Mouse (Mus musculus): ENCODE data around the gene Sgca. TPM values are rescaled to one million over a fixed set of nuclear protein-coding genes. Genes with fewer than 3 reads are reported as not detected.
"Not testable (repeated sequence)": the region's sequence is repeated elsewhere in the genome, so short reads cannot be mapped to it uniquely, and the experiment has no call there.

The Sgca gene
- total RNA-seq, 2 experiments from 2014 or later = 0.95 to 0.99 TPM

DNA sequence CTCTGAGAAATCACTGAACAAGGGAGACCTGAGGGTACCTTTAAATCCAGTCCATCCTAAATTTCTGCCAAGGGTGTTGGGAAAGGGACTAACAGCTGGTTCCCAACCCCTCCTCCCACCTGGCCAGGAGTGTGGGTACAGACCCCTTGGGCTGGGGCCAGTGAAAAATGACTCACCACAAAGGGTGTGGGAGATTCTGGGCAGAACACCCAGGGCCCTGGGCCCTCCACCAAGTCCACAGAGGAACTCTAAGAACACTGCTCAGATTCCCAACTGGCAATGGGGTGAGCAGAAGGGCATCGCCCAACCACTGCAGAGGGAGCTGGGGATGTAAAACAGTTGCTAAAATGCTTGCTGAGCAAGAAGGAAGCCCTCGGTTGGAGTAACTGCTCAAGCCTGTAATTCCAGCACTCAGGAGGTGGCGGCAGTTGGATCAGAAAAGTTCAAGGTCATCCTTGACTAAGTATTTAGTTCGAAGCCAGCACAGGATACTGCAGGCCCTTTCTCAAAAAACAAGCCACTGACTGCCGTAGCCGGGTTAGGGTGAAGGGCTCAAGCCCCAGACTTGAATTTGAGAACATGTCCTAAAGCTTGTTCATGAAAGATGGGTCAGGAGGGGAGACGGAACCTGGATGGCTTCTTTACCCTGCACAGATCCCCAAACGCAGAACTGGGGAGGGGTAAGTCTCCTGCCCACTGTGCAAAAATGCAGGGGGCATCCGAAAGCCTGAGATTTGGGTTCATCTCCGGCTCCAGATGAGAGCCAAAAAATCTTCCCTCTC, 12.8 kb upstream of the Sgca start:
- DNase-seq (ENCODE audit: low spot score in 2 of 2) = peak in 1 of 2 experiments; percentile 78

DNA sequence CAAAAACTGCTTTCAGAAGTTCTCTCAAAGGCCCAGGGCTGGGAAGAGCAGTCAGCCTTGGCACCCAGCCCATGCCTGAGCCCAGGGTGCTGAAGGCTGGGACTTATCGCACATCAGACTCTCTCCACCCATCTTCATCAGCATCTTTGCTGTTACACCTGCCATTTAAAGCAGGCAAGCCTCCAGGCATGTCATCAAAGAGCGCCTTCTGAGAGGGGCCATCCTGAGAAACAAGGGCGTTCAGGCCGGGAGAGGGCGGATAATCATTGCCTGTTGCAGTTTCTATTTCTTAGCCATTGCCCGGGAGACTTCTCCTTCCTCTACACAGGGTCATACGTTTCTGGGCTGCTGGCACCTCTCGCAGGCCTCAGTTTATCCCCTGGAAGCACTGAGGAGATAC, 11.7 kb upstream of the Sgca start:
- DNase-seq (ENCODE audit: low spot score in 2 of 2) = no peak

DNA sequence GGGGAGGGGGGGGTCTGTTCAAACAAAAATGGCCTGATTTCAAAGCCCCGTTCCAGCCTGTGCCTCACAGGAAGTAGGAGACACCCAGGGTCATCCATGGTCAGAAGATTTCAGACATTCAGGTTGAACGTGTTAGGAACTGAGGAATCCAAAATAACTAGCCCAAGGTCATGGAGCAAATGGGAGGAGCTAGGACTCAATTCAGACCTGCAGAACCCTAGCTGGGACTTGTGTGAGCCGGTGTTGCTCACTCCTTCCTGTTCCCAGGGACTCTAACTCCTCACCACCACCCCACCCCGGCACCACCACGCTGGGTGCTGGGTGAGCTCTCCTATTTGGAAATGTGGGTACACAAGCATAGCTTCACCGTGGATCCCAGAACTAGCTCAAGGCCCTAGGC, 11.2 kb upstream of the Sgca start:
- DNase-seq (ENCODE audit: low spot score in 2 of 2) = no peak

- DNase-seq (ENCODE audit: low spot score in 2 of 2) = no peak
These were observed 10.3 kb upstream of the Sgca start for GRCm38 (mm10) chr11:94986435-94986834.

- no peak for DNase-seq (ENCODE audit: low spot score in 2 of 2)
These were observed 9.7 kb upstream of the Sgca start for GRCm38 (mm10) chr11:94985822-94986221.

GRCm38 (mm10) chr11:94985140-94985539, 9.0 kb upstream of the Sgca start:
- no peak for DNase-seq (ENCODE audit: low spot score in 2 of 2)

DNA sequence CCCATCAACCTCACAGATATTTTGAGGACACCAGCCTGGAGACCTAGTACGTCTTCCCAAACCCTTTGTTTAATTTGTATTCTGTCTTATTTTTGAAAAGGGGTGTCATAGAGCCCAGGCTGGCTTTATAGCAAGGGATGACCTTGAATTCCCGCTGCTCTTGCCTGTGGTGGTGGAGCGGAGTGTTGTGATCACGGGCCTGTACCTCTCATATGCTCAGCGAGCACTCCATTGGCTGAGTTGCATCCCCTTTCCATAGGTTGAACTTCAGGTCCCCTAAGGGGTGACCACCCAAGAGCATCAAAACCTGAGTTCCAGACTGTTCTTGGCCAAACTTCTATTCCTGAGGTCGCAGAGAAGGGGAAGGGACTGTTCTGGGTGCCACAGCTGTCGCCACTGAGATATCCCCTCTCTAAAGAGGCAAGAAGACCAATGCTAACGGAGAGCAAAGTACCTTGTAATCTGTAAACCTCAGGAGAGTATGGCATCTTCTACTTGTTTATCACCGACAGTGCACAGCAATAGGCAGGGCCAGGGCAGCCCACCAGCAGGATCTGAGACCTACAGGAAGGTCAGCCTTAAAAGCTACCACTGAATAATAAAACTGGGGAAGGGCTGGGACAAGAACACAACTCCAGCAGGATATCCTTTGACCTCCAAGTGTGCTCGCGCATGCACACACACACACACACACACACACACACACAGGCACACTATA, 3.5 kb upstream of the Sgca start:
- DNase-seq (ENCODE audit: low spot score in 2 of 2) = peak in 1 of 2 experiments; percentile 7

GRCm38 (mm10) chr11:94978947-94979346, 2.8 kb upstream of the Sgca start:
- DNase-seq (ENCODE audit: low spot score in 2 of 2) = peak; percentile 98 to 99

GRCm38 (mm10) chr11:94978178-94978915, 2.2 kb upstream of the Sgca start:
- DNase-seq (ENCODE audit: low spot score in 2 of 2) = no peak

GRCm38 (mm10) chr11:94974951-94975350, 1.2 kb downstream of the Sgca start:
- DNase-seq (ENCODE audit: low spot score in 2 of 2) = no peak

GRCm38 (mm10) chr11:94973313-94973712, 2.8 kb downstream of the Sgca start:
- DNase-seq (ENCODE audit: low spot score in 2 of 2) = no peak

DNA sequence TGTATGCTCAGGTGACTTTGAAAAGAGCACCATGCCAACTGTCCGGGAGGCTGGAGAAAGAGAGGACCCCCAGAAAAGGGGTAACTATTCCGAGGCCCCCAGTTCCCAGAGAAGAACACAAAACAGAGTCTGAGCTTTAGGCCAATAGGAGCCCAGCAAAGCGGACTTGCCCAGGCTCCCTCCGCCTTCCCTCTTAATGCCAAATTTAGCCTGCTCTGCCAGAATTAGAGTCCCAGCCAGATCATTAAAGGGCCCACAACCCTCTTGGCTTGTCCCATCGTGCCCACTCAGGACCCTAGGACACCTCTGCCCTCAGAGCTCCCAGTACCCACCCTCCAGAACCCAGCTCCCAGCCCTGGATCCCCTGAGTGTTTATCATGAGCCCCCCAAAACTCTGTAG, 3.2 kb downstream of the Sgca start:
- no peak for DNase-seq (ENCODE audit: low spot score in 2 of 2)

GRCm38 (mm10) chr11:94971895-94972615, 4.1 kb downstream of the Sgca start:
- no peak for DNase-seq (ENCODE audit: low spot score in 2 of 2)

GRCm38 (mm10) chr11:94970210-94970943, 5.8 kb downstream of the Sgca start:
- peak; percentile 84 to 86 for DNase-seq (ENCODE audit: low spot score in 2 of 2)

GRCm38 (mm10) chr11:94969709-94970108, 6.4 kb downstream of the Sgca start:
- not testable (repeated sequence) for DNase-seq (ENCODE audit: low spot score in 2 of 2)

DNA sequence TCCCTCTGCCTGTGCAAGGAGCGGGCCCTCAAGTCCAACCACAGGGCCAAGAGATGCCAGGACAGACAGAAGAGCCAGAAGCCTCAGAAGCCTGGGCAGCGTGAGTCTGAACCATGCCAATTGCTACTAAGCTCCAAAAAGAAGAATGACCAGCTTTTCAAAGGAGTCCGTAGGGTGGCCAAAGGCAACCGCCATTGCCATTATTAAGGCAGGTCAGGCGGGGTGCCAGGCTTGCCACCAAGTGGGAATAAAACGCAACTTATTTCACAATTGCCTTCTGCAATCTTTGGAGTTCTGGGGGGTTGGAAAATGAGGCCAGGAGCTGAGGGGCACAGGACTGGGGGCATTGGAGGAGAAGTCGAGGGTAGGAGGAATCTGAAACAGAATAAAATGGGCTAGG, 7.9 kb downstream of the Sgca start:
- DNase-seq (ENCODE audit: low spot score in 2 of 2) = peak; percentile 16 to 47

DNA sequence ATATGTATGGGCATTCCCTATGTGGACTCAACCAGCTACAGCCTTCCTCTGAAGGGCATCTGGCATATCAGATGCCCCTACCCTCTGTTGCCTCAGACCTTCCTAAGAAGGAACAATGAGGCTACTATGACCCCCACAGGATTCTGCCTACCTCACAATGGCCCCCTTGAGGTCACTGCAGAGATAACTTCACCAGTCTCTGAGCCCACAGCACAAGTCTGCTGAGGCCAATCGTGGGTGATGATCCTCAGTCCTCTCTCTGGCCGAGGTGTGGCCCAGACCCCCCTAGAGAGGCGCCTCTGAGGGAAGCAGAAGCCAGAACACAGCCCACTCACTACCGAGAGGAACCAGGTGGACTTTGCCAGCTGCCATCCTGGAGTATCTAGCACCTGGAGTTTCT, 8.7 kb downstream of the Sgca start, which contains the start of gene Hils1:
Gene Hils1 (plus strand): TSS at position 175 of the 400 bp plus-strand sequence.
- DNase-seq (ENCODE audit: low spot score in 2 of 2) = no peak

DNA sequence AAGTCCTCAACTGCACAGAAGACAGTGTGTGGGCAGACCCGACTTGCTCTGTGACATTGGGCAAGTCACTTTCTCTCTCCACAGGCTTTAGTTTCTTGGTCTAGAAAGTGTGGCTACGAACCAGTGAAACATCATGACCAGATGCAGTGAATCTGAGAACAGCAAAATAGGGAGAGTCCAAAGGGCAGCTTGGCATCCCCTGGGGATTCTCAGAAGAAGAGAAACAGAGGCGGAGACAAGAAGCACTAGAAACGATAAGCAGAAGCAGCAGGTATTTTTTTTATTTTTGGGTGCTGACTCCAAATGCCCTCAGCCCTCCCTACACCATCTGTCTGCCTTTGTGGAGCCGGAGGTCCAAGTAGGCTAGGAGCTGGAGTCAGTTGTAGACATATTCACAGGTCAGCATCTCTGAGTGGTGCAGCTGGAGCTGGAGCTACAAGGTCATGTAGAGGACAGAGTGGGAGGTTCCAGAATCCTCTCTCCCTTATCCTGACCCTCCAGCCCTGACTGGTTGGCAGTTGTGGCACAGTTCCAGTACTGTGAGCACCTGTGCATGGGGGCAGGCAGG, 13.5 kb downstream of the Sgca start:
- no peak for DNase-seq (ENCODE audit: low spot score in 2 of 2)

DNA sequence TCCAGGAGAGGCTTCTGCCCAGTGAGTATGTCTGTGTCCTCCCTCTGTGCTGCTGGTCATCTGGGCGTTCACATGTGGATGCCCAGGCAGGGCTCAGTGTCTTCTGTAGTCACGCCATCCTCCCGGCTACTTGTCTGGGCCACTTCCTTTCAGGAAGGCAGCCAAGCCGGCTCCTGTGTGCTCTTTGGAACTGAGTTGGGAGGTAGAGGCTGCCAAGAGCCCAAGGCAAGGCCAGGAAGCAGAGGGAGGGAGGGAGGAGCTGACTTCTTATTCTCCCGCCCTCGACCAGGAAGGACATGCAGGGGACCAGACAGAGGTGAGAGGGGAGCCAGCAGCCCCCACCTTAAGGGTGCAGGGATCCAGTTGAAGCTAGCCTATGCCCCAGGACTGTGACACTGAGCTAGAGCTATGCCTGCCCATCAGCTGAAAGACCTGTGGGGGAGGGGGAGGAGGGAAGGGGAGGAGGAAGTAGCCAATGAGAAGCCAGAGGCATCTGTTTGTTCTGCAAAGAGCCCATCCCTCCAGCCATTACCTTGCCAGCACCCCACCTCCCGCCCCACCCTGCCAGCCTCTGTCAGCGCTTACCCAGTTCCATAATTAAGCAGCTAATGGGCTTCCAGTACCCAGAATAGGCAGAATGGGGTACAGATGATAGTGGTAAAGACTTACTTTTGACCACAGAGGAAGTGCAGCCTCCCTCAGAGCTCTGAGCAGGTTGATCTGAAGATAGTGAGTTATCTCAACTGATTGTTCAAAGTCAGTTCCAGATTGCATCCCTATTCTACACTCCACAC, 17.9 kb downstream of the Sgca start:
- peak; percentile 50 to 64 for DNase-seq (ENCODE audit: low spot score in 2 of 2)

Measured in layer of hippocampus, postnatal 14 days (tissue).